Mouse (Mus musculus) CD4-positive naive resting alpha-beta T cell, adult 57 days (primary cell): ENCODE measurements around the gene Lkaaear1. TPM values are rescaled to one million over a fixed set of nuclear protein-coding genes. Genes with fewer than 3 reads are reported as not detected.

ENCODE experiments used
- total RNA-seq: library from RNA; stranded (reverse); gene quantifications from one replicate; pipeline ENCODE4 v1.2.4, GENCODE M21; 2023

Lkaaear1 gene
- total RNA-seq: not detected

DNA sequence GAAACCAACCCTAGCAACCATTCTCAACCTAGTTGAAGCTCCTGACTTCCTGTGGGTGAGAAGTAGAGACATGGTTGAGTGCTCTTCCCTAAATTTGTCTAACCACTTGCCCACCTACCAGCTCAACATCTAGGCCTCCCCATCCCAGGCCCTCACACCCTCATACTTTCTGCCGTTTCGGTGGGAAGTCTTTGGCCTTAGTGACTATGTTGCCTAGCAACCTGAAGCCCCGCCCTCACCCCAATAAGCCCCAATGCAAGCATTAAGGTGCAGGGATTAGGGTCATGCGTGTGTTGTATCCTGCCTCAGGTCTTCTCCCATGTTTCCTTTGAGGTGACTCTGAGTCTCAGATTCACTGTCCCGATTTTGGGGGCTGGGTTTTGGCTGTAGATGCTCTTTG is at the start of gene Lkaaear1:
Gene Lkaaear1 (minus strand): TSS at position 202 of the 400 bp plus-strand sequence.

DNA sequence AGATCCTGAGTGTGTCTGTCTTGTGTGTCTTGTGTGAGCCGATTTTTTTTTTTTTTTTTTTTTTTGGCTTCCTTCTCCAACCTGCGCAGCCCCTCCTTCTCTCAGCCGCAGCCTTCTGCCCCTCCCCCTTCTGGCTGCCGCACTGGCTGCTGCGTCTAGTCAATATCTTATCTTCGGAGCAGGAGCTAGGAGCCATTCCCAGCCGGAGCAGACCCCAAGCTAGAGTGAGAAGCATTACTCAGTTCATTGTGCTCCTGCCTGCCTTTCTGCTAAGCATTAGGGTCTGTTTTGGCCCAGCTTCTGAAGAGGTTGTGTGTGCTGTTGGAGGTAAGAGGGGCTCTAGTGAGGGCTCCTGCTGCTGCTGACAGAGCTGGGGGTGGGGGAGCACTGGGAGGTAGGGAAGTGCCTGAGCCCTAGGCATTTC is 16.7 kb upstream of the Lkaaear1 start, which contains the start of gene Oprl1:
Gene Oprl1 (plus strand): TSS at position 114 of the 424 bp plus-strand sequence.

DNA sequence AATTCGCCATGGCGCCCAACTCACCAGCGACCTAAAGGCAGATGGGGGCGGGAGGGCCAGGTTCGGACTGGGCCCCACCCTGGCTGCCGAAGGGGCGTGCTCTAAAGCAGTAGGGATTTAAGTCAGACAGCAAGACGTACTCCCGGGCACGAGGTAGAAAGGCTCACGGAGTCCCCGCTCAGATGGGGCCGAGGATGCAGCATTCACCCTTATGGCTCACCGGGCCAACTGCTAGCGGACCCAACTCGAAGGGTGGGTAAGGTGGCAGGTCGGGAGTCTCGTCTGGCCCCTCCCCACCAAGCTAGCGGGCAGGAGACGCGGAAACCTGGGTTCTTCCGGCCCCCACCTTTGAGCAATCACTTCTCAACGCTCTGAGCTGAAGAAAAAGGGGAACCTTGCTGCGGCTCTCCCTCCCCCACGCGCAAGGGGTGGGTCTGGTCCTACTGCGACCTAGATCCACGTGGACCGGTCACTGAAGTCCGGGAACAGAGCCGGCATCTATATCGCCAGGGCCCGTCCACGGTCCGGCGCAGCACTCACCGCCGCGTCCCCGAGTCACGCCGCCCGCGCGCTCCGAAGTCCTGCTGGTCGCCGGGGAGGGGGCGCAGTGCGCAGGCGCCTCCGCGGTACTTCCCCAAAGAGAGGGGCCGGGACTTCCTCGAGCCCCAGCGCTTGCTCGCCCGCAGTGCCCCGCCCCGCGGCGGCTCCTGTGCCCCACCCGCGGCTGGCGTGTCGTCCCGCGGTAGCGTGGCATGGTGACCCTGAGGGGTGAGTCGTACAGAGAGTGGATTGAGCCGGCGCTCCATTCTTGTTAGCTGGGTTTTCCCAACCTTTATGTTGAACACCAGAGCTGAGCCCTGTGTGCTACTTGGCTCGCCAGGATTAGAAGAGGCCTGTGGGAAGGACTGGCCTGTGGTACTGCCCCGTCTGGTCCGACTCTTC is 4.6 kb downstream of the Lkaaear1 start, which contains the start of gene Rgs19:
Gene Rgs19 (minus strand): TSS at position 639 of the 942 bp plus-strand sequence.

DNA sequence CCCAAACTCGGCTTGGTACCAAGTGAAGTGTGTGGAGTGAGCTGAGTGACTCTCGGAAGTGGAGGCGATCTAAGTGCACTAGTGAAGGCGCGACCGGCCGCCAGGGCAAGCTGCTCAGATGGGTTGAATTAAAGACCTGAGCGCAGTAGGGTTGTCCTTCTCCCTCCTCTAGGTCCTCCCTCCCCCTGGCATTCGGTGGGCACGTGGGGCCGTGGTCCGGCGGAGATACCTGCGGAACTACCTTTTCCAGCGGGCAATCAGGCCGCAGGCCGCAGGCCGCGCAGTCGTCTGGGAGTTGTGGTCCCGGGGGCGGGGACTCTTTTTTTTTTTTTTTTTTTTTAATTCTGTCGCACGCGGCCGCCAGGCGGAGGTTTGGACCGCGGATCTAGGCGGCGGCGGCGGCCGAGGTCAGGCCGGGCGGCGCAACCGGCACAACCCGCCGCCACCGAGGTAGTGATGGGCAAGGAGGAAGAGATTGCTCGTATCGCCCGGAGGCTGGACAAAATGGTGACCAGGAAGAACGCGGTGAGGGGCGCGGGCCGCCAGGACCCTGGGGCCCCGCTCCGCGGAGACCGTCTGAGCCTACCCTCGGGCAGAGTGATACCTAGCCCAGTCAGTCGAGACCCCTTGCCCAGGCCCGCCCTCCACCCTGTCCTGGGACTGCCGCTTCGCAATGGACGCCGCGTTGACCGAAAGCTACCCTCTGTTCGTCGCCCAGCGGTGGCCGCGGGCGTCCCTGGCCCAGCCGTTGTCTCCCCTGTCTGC is 18.1 kb downstream of the Lkaaear1 start, which contains the start of gene Tcea2:
Gene Tcea2 (plus strand): TSS at position 360 of the 765 bp plus-strand sequence.

DNA sequence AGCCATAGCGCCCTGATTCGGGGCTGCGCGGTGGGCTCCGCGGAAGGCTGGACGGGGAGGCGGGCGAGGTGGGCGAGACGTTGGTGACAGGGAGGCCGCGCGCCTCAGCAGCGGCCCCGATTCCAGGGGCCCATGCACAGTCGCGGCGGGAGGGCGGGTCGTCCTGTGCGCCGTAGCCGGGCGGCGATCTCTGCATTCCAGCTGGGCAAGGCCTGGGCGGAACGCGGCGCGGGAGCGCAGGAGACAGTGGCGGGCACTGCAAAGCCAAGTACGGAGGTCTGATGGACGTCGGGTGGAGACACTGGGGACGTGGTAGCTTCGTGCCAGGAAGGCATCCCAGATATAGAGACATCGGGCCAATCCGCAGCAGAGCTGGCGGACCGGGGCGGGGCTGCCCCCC is 26.9 kb downstream of the Lkaaear1 start, which contains the start of gene Sox18:
Gene Sox18 (minus strand): TSS at position 315 of the 400 bp plus-strand sequence.

DNA sequence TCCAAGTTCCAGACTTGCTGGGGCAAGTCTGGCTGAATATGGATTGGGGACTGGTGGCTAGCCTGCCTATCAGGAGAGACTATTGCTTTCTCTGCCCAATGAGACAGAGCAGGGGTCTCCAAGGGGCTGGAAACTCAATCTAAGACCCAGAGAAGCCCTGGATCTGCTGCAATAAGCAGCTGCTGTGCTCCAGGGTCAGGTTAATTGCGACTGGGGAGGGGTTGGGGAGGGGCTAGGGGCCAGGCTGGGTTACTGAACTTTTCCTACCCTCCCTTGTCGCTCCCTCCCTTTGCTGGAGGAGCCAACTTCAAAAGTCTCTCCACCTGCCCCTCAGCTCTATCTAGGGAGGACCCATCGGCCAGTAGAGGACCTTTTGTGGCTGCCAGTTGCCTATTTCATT is 41.5 kb downstream of the Lkaaear1 start, which contains the start of gene Gm29797:
Gene Gm29797 (plus strand): TSS at position 301 of the 400 bp plus-strand sequence.

Other genes starting within 250 kb of the Lkaaear1 start
- 0.65 TPM for gene Zbtb46, start 239.0 kb downstream of the Lkaaear1 start, total RNA-seq
- not detected for gene Abhd16b, start 205.2 kb downstream of the Lkaaear1 start, total RNA-seq
- 86.2 TPM for gene Tpd52l2, start 201.3 kb downstream of the Lkaaear1 start, total RNA-seq
- gene Dnajc5, start 178.0 kb downstream of the Lkaaear1 start, total RNA-seq: 121 TPM
- gene Uckl1, start 113.5 kb downstream of the Lkaaear1 start, total RNA-seq: 126 TPM
- gene Prpf6, start 106.6 kb downstream of the Lkaaear1 start, total RNA-seq: 65.1 TPM
- 71.4 TPM for gene Zfp512b, start 105.6 kb downstream of the Lkaaear1 start, total RNA-seq
- gene Samd10, start 99.2 kb downstream of the Lkaaear1 start, total RNA-seq: 10.2 TPM
- gene Gm29797, start 41.4 kb downstream of the Lkaaear1 start, total RNA-seq: not detected
- gene Sox18, start 26.8 kb downstream of the Lkaaear1 start, total RNA-seq: 0.47 TPM
- gene Tcea2, start 18.1 kb downstream of the Lkaaear1 start, total RNA-seq: 11.0 TPM
- gene Rgs19, start 4.5 kb downstream of the Lkaaear1 start, total RNA-seq: 121 TPM
- 1.0 TPM for gene Oprl1, start 16.6 kb upstream of the Lkaaear1 start, total RNA-seq
- gene Myt1, start 64.9 kb upstream of the Lkaaear1 start, total RNA-seq: not detected
- 56.6 TPM for gene Pcmtd2, start 139.4 kb upstream of the Lkaaear1 start, total RNA-seq
- gene Polr3k, start 165.9 kb upstream of the Lkaaear1 start, total RNA-seq: 16.3 TPM